Mouse (Mus musculus): Measurements from ENCODE around the gene Armc8. TPM values are rescaled to one million over a fixed set of nuclear protein-coding genes. Genes with fewer than 3 reads are reported as not detected.

The Armc8 gene
- polyA plus RNA-seq, 1 experiment from 2014 or later, result 15.9 TPM

DNA sequence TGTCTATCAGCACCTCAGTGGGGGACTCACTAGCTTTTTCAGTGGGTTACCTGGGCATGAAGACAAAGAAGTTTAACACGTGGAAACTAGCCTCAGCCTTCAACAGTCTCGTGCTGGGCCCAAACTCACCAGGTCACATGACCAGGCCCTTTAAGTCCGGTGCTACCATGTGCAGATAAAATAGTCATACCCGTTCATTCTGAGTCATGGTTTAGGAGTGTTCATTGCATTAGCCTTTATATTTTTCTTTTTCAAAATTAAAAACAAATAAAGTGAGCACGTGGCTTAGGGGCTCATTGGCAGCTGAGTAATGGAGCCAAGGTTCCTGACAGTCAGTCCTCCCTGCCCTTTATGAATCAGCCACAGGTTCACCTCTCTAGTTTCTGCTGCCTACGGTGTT, 137.9 kb downstream of the Armc8 start:
- Histone ChIP-seq H3K4me3 (ENCODE audit: inconsistent target) (no peak overlapping the region), H3K79me2 (ENCODE audit: inconsistent target) (no peaks in the 10 kb centered on the region), H3K36me3 (ENCODE audit: inconsistent target) (no peaks in the 10 kb centered on the region), H3K27ac (no peak overlapping the region)
- 92% methylated on average over 6 of the region's 6 CpGs for WGBS (ENCODE audit: missing documents)

DNA sequence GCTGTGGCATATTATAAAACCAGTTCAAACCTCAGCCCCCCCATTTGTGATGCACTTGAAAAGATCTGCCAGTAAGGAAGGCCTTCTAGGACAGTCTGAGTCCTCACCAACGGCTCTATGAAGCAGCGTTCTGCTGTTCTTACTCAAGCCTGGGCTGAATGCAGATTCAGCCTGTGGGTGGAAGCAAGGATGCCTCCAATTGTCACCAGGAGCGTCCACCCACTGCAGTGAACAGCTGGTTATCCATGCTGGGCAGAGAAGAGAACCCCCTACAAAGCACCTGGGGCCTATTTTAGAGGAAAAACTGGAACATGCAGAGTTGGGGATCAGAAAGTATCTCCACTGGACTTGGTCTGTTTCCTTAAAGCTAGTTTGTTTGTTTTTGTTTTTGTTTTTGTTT, 138.9 kb downstream of the Armc8 start:
- H3K27ac ChIP-seq, result no peak overlapping the region

DNA sequence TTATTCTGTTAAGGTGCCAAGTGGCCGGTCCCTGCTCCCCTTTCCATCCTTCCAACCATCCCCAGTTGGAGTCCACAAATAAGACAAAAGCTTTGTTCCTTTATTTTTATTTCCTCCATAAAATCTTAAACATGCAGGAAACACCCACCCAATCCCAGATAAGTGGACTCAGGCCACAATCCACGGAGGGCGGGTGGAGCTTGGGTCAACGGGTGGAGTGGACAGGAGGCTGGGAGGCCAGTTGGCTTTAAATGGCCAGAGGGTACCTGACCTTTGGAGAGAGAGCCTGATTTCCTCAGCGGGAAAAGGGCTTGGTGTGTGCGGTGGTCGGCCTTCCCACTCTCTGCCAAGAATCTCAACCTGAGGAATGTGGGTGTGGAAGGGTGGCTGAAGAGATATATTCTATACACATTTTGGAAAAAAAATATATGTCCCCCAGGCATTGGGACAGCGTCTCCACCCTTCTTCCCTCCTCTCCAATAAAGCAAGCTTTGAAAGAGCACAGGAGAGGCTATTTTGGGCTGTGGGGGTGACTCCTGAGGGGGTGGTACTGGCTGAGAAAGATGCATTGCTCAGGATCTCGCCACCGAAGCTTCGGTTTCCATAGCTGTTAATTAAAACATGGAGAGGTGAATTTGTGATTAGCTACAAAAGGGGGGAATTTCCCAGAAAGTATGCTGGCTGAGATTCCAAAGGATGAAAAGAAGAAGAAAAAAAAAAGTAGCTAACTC, 139.9 kb downstream of the Armc8 start:
- H3K36me3 ChIP-seq (ENCODE audit: inconsistent target), result no peaks in the 10 kb centered on the region
- H3K79me2 ChIP-seq (ENCODE audit: inconsistent target), result no peaks in the 10 kb centered on the region
- no peak overlapping the region for H3K4me3 ChIP-seq (ENCODE audit: inconsistent target)
- no peak overlapping the region for H3K27ac ChIP-seq
- 92% methylated on average over 11 of the region's 11 CpGs for WGBS (ENCODE audit: missing documents)

More for the DNA sequence above, 138.9 kb downstream of the Armc8 start:
- Histone ChIP-seq H3K36me3 (ENCODE audit: inconsistent target) (no peaks in the 10 kb centered on the region), H3K79me2 (ENCODE audit: inconsistent target) (no peaks in the 10 kb centered on the region), H3K4me3 (ENCODE audit: inconsistent target) (no peak overlapping the region)
- WGBS (ENCODE audit: missing documents), result 100% methylated on average over 3 of the region's 3 CpGs

Other genes with a start within 250 kb of the Armc8 start
- not detected in 3 replicates for gene Esyt3, start 210.3 kb downstream of the Armc8 start, polyA plus RNA-seq (2018)
- 6.5 to 23.7 TPM (median 6.6 TPM) in 3 replicates for gene Mras, start 131.5 kb downstream of the Armc8 start, polyA plus RNA-seq (2018)
- gene Nme9, start 117.4 kb downstream of the Armc8 start, polyA plus RNA-seq (2018), result not detected in 3 replicates
- gene Dbr1, start 6.9 kb upstream of the Armc8 start, polyA plus RNA-seq (2018), result 7.1 to 17.0 TPM (median 11.0 TPM) in 3 replicates
- gene A4gnt, start 43.6 kb upstream of the Armc8 start, polyA plus RNA-seq (2018), result not detected in 3 replicates
- gene Dzip1l, start 60.6 kb upstream of the Armc8 start, polyA plus RNA-seq (2018), result not detected in 3 replicates
- not detected in 3 replicates for gene Cldn18, start 148.4 kb upstream of the Armc8 start, polyA plus RNA-seq (2018)

Measured in macrophage (primary cell).